Mouse (Mus musculus) erythroblast, adult 5-6 weeks (primary cell): ENCODE data around the gene Kcnn1. TPM values are rescaled to one million over a fixed set of nuclear protein-coding genes. Genes with fewer than 3 reads are reported as not detected.

Source experiments
- ATAC-seq: replicated peaks from 2 replicates; pipeline ENCODE4 v1.8.0; 2016; ENCODE audit warnings: moderate number of reproducible peaks, mild to moderate bottlenecking, moderate TSS enrichment, inconsistent platforms; ENCODE audit not compliant: poor library complexity, low FRiP score, severe bottlenecking
- total RNA-seq, 2 experiments: library from RNA; stranded (forward) in 1 of 2; stranded (reverse) in 1 of 2; fragments of 150-400 nt in 1 of 2; fragments of 200-764, 138-1000 nt in 1 of 2; gene quantifications; 2 replicates each; pipeline versions ENCODE4 v1.2.3 to v1.2.4; 2015 to 2017; ENCODE audit warnings: low replicate concordance in 2 of 2

Kcnn1 gene
- total RNA-seq, 2 experiments from 2014 or later, result not detected

GRCm38 (mm10) chr8:70797081-70798070 is 65.7 kb downstream of the Kcnn1 start:
- peak; percentile 72 for ATAC-seq

GRCm38 (mm10) chr8:70796403-70797080 is 66.5 kb downstream of the Kcnn1 start:
- ATAC-seq, result no peak

GRCm38 (mm10) chr8:70795370-70795769 is 67.7 kb downstream of the Kcnn1 start:
- ATAC-seq, result no peak

- no peak for ATAC-seq
Observed at GRCm38 (mm10) chr8:70794215-70794614, 68.8 kb downstream of the Kcnn1 start.

GRCm38 (mm10) chr8:70792700-70793099 is 70.4 kb downstream of the Kcnn1 start:
- ATAC-seq, result peak; percentile 6; the same call in 1 of the 2 replicates

Other genes starting within 250 kb of the Kcnn1 start
- 5.4 and 9.0 TPM in 2 replicates for gene Lrrc25, start 247.1 kb downstream of the Kcnn1 start, total RNA-seq (2015; ENCODE audit: low replicate concordance)
- gene Lrrc25, start 247.1 kb downstream of the Kcnn1 start, total RNA-seq (2017; ENCODE audit: low replicate concordance), result 0.98 and 2.3 TPM in 2 replicates
- not detected in 2 replicates for gene Gdf15, start 230.8 kb downstream of the Kcnn1 start, total RNA-seq (2015; ENCODE audit: low replicate concordance)
- 0.60 TPM in 1 of 2 replicates, not detected in the other for gene Gdf15, start 230.8 kb downstream of the Kcnn1 start, total RNA-seq (2017; ENCODE audit: low replicate concordance)
- gene Pgpep1, start 202.9 kb downstream of the Kcnn1 start, total RNA-seq (2015; ENCODE audit: low replicate concordance), result 1.2 and 5.9 TPM in 2 replicates
- 0.28 and 1.4 TPM in 2 replicates for gene Pgpep1, start 202.9 kb downstream of the Kcnn1 start, total RNA-seq (2017; ENCODE audit: low replicate concordance)
- 41.1 and 51.6 TPM in 2 replicates for gene Lsm4, start 190.0 kb downstream of the Kcnn1 start, total RNA-seq (2015; ENCODE audit: low replicate concordance)
- gene Lsm4, start 190.0 kb downstream of the Kcnn1 start, total RNA-seq (2017; ENCODE audit: low replicate concordance), result 20.9 and 26.2 TPM in 2 replicates
- gene Jund, start 164.3 kb downstream of the Kcnn1 start, total RNA-seq (2015; ENCODE audit: low replicate concordance), result 29.2 and 53.9 TPM in 2 replicates
- 52.2 and 61.9 TPM in 2 replicates for gene Jund, start 164.3 kb downstream of the Kcnn1 start, total RNA-seq (2017; ENCODE audit: low replicate concordance)
- gene Iqcn, start 159.8 kb downstream of the Kcnn1 start, total RNA-seq (2015; ENCODE audit: low replicate concordance), result not detected in 2 replicates
- gene Iqcn, start 159.8 kb downstream of the Kcnn1 start, total RNA-seq (2017; ENCODE audit: low replicate concordance), result not detected in 2 replicates
- gene Gm3336, start 144.7 kb downstream of the Kcnn1 start, total RNA-seq (2015; ENCODE audit: low replicate concordance), result not detected in 2 replicates
- not detected in 2 replicates for gene Gm3336, start 144.7 kb downstream of the Kcnn1 start, total RNA-seq (2017; ENCODE audit: low replicate concordance)
- gene Pde4c, start 139.5 kb downstream of the Kcnn1 start, total RNA-seq (2015; ENCODE audit: low replicate concordance), result not detected in 2 replicates
- gene Pde4c, start 139.5 kb downstream of the Kcnn1 start, total RNA-seq (2017; ENCODE audit: low replicate concordance), result not detected in 2 replicates
- gene Rab3a, start 108.6 kb downstream of the Kcnn1 start, total RNA-seq (2015; ENCODE audit: low replicate concordance), result not detected in 2 replicates
- 1.5 TPM in 1 of 2 replicates, not detected in the other for gene Rab3a, start 108.6 kb downstream of the Kcnn1 start, total RNA-seq (2017; ENCODE audit: low replicate concordance)
- gene Mpv17l2, start 102.3 kb downstream of the Kcnn1 start, total RNA-seq (2015; ENCODE audit: low replicate concordance), result 8.2 and 9.6 TPM in 2 replicates
- gene Mpv17l2, start 102.3 kb downstream of the Kcnn1 start, total RNA-seq (2017; ENCODE audit: low replicate concordance), result 3.8 and 6.4 TPM in 2 replicates
- 4.8 and 12.1 TPM in 2 replicates for gene Pik3r2, start 86.5 kb downstream of the Kcnn1 start, total RNA-seq (2015; ENCODE audit: low replicate concordance)
- gene Pik3r2, start 86.5 kb downstream of the Kcnn1 start, total RNA-seq (2017; ENCODE audit: low replicate concordance), result 5.9 and 6.3 TPM in 2 replicates
- 21.7 and 29.2 TPM in 2 replicates for gene Mast3, start 58.2 kb downstream of the Kcnn1 start, total RNA-seq (2015; ENCODE audit: low replicate concordance)
- gene Mast3, start 58.2 kb downstream of the Kcnn1 start, total RNA-seq (2017; ENCODE audit: low replicate concordance), result 3.9 and 5.4 TPM in 2 replicates
- not detected in 2 replicates for gene Il12rb1, start 54.8 kb downstream of the Kcnn1 start, total RNA-seq (2015; ENCODE audit: low replicate concordance)
- 0.14 and 0.51 TPM in 2 replicates for gene Il12rb1, start 54.8 kb downstream of the Kcnn1 start, total RNA-seq (2017; ENCODE audit: low replicate concordance)
- 15.0 and 25.7 TPM in 2 replicates for gene Arrdc2, start 23.5 kb downstream of the Kcnn1 start, total RNA-seq (2015; ENCODE audit: low replicate concordance)
- 18.1 and 30.8 TPM in 2 replicates for gene Arrdc2, start 23.5 kb downstream of the Kcnn1 start, total RNA-seq (2017; ENCODE audit: low replicate concordance)
- gene Ccdc124, start 10.7 kb upstream of the Kcnn1 start, total RNA-seq (2015; ENCODE audit: low replicate concordance), result 12.3 and 14.2 TPM in 2 replicates
- 11.7 and 13.4 TPM in 2 replicates for gene Ccdc124, start 10.7 kb upstream of the Kcnn1 start, total RNA-seq (2017; ENCODE audit: low replicate concordance)
- gene Slc5a5, start 29.5 kb upstream of the Kcnn1 start, total RNA-seq (2015; ENCODE audit: low replicate concordance), result not detected in 2 replicates
- 0.17 TPM in 1 of 2 replicates, not detected in the other for gene Slc5a5, start 29.5 kb upstream of the Kcnn1 start, total RNA-seq (2017; ENCODE audit: low replicate concordance)
- 1,597 and 1,896 TPM in 2 replicates for gene Rpl18a, start 34.2 kb upstream of the Kcnn1 start, total RNA-seq (2015; ENCODE audit: low replicate concordance)
- gene Rpl18a, start 34.2 kb upstream of the Kcnn1 start, total RNA-seq (2017; ENCODE audit: low replicate concordance), result 369 and 492 TPM in 2 replicates
- gene Map1s, start 42.7 kb upstream of the Kcnn1 start, total RNA-seq (2015; ENCODE audit: low replicate concordance), result 2.3 and 4.0 TPM in 2 replicates
- gene Map1s, start 42.7 kb upstream of the Kcnn1 start, total RNA-seq (2017; ENCODE audit: low replicate concordance), result 2.2 and 3.1 TPM in 2 replicates